8 mouse cellular contexts compared by ENCODE assay signal in genomic region chr6:52011559-52012408, GRCm38 (mm10). TPM values are rescaled to one million over a fixed set of nuclear protein-coding genes. Genes with fewer than 3 reads are reported as not detected.
DNase-seq lines count a peak whose midpoint lies in the region; ATAC-seq and TF ChIP-seq lines count a peak whose summit lies in the region.

No protein-coding gene starts in this region.

- no peaks in the 10 kb centered on the region for H3K9me3 ChIP-seq in lung, embryonic 16.5 days (ENCODE audit: control insufficient read depth, low read length)

- H3K4me1 ChIP-seq in bone marrow, adult 2 months (ENCODE audit: control insufficient read depth, insufficient read depth, low read length), result no peaks in the 10 kb centered on the region
- no peaks in the 10 kb centered on the region for H3K4me1 ChIP-seq in lung, embryonic 16.5 days (replicated peaks; ENCODE audit: control insufficient read depth, insufficient read depth, low read length)

- no peaks in the 10 kb centered on the region for H3K36me3 ChIP-seq in lung, embryonic 16.5 days (ENCODE audit: control insufficient read depth, insufficient read depth, low read length)
- H3K36me3 ChIP-seq in splenic B cell, adult 2 months (ENCODE audit: control insufficient read depth, insufficient read depth, low read length, poor library complexity, severe bottlenecking), result no peaks in the 10 kb centered on the region

- H3K4me3 ChIP-seq in layer of hippocampus, adult 2 months, result peak overlapping the region; percentile 61
- H3K4me3 ChIP-seq in bone marrow, adult 2 months (replicated peaks; ENCODE audit: control insufficient read depth, low read depth, low read length), result peak overlapping the region; percentile 94
- H3K4me3 ChIP-seq in lung, embryonic 16.5 days (ENCODE audit: low read length), result peak overlapping the region; percentile 79

- under 1% methylated on average over 26 of the region's 26 CpGs for WGBS in bone marrow, adult 2 months
- WGBS in lung, embryonic 16.5 days, result 4% methylated on average over 26 of the region's 26 CpGs

- H3K4me2 ChIP-seq in lung, embryonic 16.5 days (ENCODE audit: low read depth, low read length), result peak overlapping the region; percentile 65

- peak overlapping the region; percentile 64 for H3K27ac ChIP-seq in layer of hippocampus, adult 2 months
- H3K27ac ChIP-seq in bone marrow, adult 2 months (ENCODE audit: control insufficient read depth, insufficient read depth, low read depth, low read length, poor library complexity), result peak overlapping the region; percentile 77
- H3K27ac ChIP-seq in lung, embryonic 16.5 days (ENCODE audit: low read length), result peak overlapping the region; percentile 76

- peak; percentile 24 to 50 for ATAC-seq in hematopoietic stem cell, adult 5-6 weeks (replicated peaks in 1 of 2; ENCODE audit: insufficient read depth in 1 of 2, low FRiP score in 2 of 2, low TSS enrichment in 1 of 2, low read depth in 1 of 2, poor library complexity in 2 of 2, severe bottlenecking in 2 of 2)
- ATAC-seq in lung, embryonic 16.5 days (ENCODE audit: low read depth), result peak; percentile 90

- peak in 1 of 2 experiments; percentile 11 for DNase-seq in layer of hippocampus, adult 2 months (ENCODE audit: low spot score in 2 of 2)
- DNase-seq in layer of hippocampus, adult 8-10 months (ENCODE audit: low spot score in 2 of 2), result no peak
- peak; percentile 47 for DNase-seq in splenic B cell, adult 2 months (ENCODE audit: low read depth, low spot score)
- DNase-seq in adrenal gland, postnatal 10 days, result no peak
- DNase-seq in urinary bladder, adult 2 months (ENCODE audit: low spot score), result no peak

- no peak for TF ChIP-seq POLR2A in bone marrow, adult 2 months (IDR thresholded peaks at IDR 0.05; ENCODE audit: borderline replicate concordance, control insufficient read depth, low read depth, low read length)

- H3K27me3 ChIP-seq in lung, embryonic 16.5 days (ENCODE audit: control insufficient read depth, insufficient read depth, low read depth, low read length), result peaks cover 6% of the 10 kb centered on the region; the same call in 1 of the 2 replicates
- H3K27me3 ChIP-seq in splenic B cell, adult 2 months (ENCODE audit: control insufficient read depth, insufficient read depth, low read length, poor library complexity, severe bottlenecking), result no peaks in the 10 kb centered on the region

- no peak for TF ChIP-seq CTCF in layer of hippocampus, adult 2 months (conservative IDR thresholded peaks at IDR 0.05)
- no peak; the same call in 1 of the 2 replicates for TF ChIP-seq CTCF in bone marrow, adult 2 months (IDR thresholded peaks at IDR 0.05; ENCODE audit: control insufficient read depth, insufficient read depth, low read length)

- H3K9ac ChIP-seq in lung, embryonic 16.5 days (ENCODE audit: low read length), result peak overlapping the region; percentile 72

RNA-seq across cellular contexts. Expression of gene Skap2, which starts 0.6 kb away (rescaled TPM):
- total RNA-seq in layer of hippocampus, adult 2 months (2021), result 10 to 100 TPM; 14.1 to 15.7 TPM
- total RNA-seq in layer of hippocampus, adult 8-10 months (2022), result 10 to 100 TPM; 17.0 to 30.2 (median 25.6) TPM
- 65.0 and 102 TPM in 2 replicates for polyA plus RNA-seq in bone marrow, adult 2 months (2011; ENCODE audit: insufficient read depth, insufficient read length, low replicate concordance, missing spikeins)
- 218 and 241 TPM in 2 replicates for total RNA-seq in hematopoietic stem cell, adult 5-6 weeks (2017)
- polyA plus RNA-seq in lung, embryonic 16.5 days (2015; fragmentation: Nextera tagmentation; extraction: Ambion mirVana), result 68.7 and 71.7 TPM in 2 replicates
- 10 to 100 TPM; 40.5 to 46.5 TPM for total RNA-seq in adrenal gland, postnatal 10 days (2021)
- 22.6 and 26.0 TPM in 2 replicates for polyA plus RNA-seq in urinary bladder, adult 2 months (2012; rRNA removed)
